Mouse (Mus musculus) liver, adult 2 months (tissue): ENCODE data around the gene Ckap4.
A peak's percentile ranks its signal among the peaks of the same experiment; 100 is the strongest.

Experiments
- CTCF ChIP-seq: fragments of 200-500 bp; IDR thresholded peaks from 2 replicates; pipeline ENCODE4 v1.5.1; 2011; ENCODE audit warnings: low read depth, low read length, control low read depth
- POLR2A ChIP-seq: fragments of 200-500 bp; IDR thresholded peaks from 2 replicates; pipeline ENCODE4 v1.6.1; 2011; ENCODE audit warnings: low read length, control low read depth; ENCODE audit not compliant: insufficient read depth; ENCODE audit errors: extremely low read depth

DNA sequence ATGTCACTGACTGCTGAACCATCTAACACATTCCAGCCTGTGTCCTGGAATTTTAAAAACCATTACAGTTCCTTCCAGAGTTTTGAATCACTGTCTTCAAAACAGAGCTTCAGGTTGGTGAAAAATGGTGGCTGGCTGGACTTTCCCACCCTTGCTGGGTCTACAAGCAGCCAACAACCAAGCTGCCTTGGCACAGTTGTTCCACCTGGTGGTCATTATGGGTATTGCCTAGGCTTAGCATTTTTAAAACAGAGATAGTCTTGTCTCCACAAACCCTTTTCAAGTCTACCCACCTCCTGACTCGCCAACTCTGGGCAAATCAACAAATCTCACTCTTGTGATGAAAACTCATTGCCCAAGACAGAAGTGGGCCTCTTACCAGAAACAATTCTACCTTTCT, 24.6 kb upstream of the Ckap4 start:
- TF ChIP-seq POLR2A (no peak), CTCF (peak; percentile 31; the same call in 1 of the 2 replicates)
